Mouse (Mus musculus) heart, adult 2 months (tissue): ENCODE results near the gene Psma5. TPM values are rescaled to one million over a fixed set of nuclear protein-coding genes. Genes with fewer than 3 reads are reported as not detected.

Source experiments
- DNase-seq, 2 experiments: peaks; one replicate each; pipeline ENCODE4 v3.0.0; 2021
- H3K27ac ChIP-seq: fragments of 200-600 bp; 2 replicates; pipeline ENCODE4 v1.8.1; 2022
- H3K27me3 ChIP-seq: fragments of 200-500 bp; 2 replicates; pipeline ENCODE4 v1.6.1; 2012; ENCODE audit warnings: mild to moderate bottlenecking, low read length, inconsistent platforms, mixed read lengths; ENCODE audit not compliant: control insufficient read depth, insufficient read depth
- H3K36me3 ChIP-seq: fragments of 200-500 bp; 2 replicates; pipeline ENCODE4 v1.6.1; 2012; ENCODE audit warnings: low read length, inconsistent platforms; ENCODE audit not compliant: control insufficient read depth, insufficient read depth
- H3K4me1 ChIP-seq: fragments of 200-500 bp; 2 replicates; pipeline ENCODE4 v1.6.1; 2011; ENCODE audit warnings: low read length; ENCODE audit not compliant: control insufficient read depth, insufficient read depth
- H3K4me3 ChIP-seq: fragments of 200-600 bp; 2 replicates; pipeline ENCODE4 v1.8.1; 2022
- H3K79me2 ChIP-seq: fragments of 200-500 bp; replicated peaks from 2 replicates; pipeline ENCODE4 v1.6.1; 2012; ENCODE audit warnings: mild to moderate bottlenecking, inconsistent platforms, low read length, moderate library complexity, mixed read lengths; ENCODE audit not compliant: control insufficient read depth, insufficient read depth
- H3K9ac ChIP-seq: fragments of 200-500 bp; 2 replicates; pipeline ENCODE4 v1.6.1; 2012; ENCODE audit warnings: low read depth, mild to moderate bottlenecking, control low read depth, inconsistent platforms, low read length, mixed read lengths
- CTCF ChIP-seq: fragments of 200-600 bp; IDR thresholded peaks from 2 replicates; pipeline ENCODE4 v1.8.1; 2022; ENCODE audit warnings: antibody characterized with exemption, mild to moderate bottlenecking, moderate library complexity
- EP300 ChIP-seq: fragments of 200-500 bp; IDR thresholded peaks from 2 replicates; pipeline ENCODE4 v1.6.1; 2011; ENCODE audit warnings: low read depth, low read length, control low read depth; ENCODE audit not compliant: insufficient read depth
- POLR2A ChIP-seq: fragments of 200-500 bp; IDR thresholded peaks from 2 replicates; pipeline ENCODE4 v1.6.1; 2011; ENCODE audit warnings: mild to moderate bottlenecking, low read depth, low read length, control low read depth; ENCODE audit not compliant: insufficient read depth
- WGBS: fragments of 180-500 bp; shearing (Covaris S2); methylation state at CpG from one replicate; pipeline ENCODE4 v1.1.7; 2018; 5-methylcytosine and 5-hydroxymethylcytosine counted together
- intact Hi-C: fragments of 180-260 bp; cut with DNase I; formaldehyde crosslinking; loops from one replicate; pipeline ENCODE4 v1.15.1; 2025
- polyA plus RNA-seq: library from polyadenylated mRNA; depleted of rRNA; stranded (reverse); fragments of >200 nt; gene quantifications from 2 replicates; pipeline ENCODE4 v1.2.3, GENCODE M21; 2012
- total RNA-seq, 2 experiments: library from RNA; stranded (reverse); gene quantifications; 2 replicates each; pipeline ENCODE4 v1.2.3; 2021

Psma5 gene
- total and polyA plus RNA-seq, 3 experiments, result 42.4 to 49.9 (median 48.1) TPM

- no peak overlapping the region for H3K4me3 ChIP-seq
- no peak for TF ChIP-seq EP300
- no peak for TF ChIP-seq CTCF
- H3K27ac ChIP-seq, result peak overlapping the region; percentile 44
- no peaks in the 10 kb centered on the region for H3K79me2 ChIP-seq
- intact Hi-C loops, result no loop called here
- 56% methylated on average over 7 of the region's 7 CpGs for WGBS
- H3K4me1 ChIP-seq, result peaks cover 22% of the 10 kb centered on the region
- peaks cover 5% of the 10 kb centered on the region for H3K36me3 ChIP-seq
- no peak overlapping the region for H3K9ac ChIP-seq
- no peaks in the 10 kb centered on the region for H3K27me3 ChIP-seq
- DNase-seq, result no peak
Observed at GRCm38 (mm10) chr3:108297603-108298553, 41.2 kb downstream of the Psma5 start.

- no peak for TF ChIP-seq EP300
- TF ChIP-seq CTCF, result no peak
- TF ChIP-seq POLR2A, result no peak
- Histone ChIP-seq H3K27me3 (no peaks in the 10 kb centered on the region), H3K4me3 (no peak overlapping the region), H3K27ac (no peak overlapping the region), H3K79me2 (no peaks in the 10 kb centered on the region), H3K36me3 (peaks cover 5% of the 10 kb centered on the region), H3K4me1 (peaks cover 13% of the 10 kb centered on the region), H3K9ac (no peak overlapping the region)
- no peak for DNase-seq
- intact Hi-C loops, result no loop called here
- WGBS, result 79% methylated on average over 6 of the region's 6 CpGs
Observed at GRCm38 (mm10) chr3:108300455-108301030, 43.8 kb downstream of the Psma5 start.

GRCm38 (mm10) chr3:108303683-108304082, 47.0 kb downstream of the Psma5 start:
- TF ChIP-seq CTCF (no peak), POLR2A (no peak), EP300 (no peak)
- Histone ChIP-seq H3K79me2 (no peaks in the 10 kb centered on the region), H3K36me3 (no peaks in the 10 kb centered on the region; the same call in 1 of the 2 replicates), H3K27me3 (no peaks in the 10 kb centered on the region), H3K4me1 (no peaks in the 10 kb centered on the region), H3K9ac (no peak overlapping the region), H3K4me3 (no peak overlapping the region), H3K27ac (no peak overlapping the region)
- intact Hi-C loops, result no loop called here
- 79% methylated on average over 8 of the region's 8 CpGs for WGBS
- no peak for DNase-seq

DNA sequence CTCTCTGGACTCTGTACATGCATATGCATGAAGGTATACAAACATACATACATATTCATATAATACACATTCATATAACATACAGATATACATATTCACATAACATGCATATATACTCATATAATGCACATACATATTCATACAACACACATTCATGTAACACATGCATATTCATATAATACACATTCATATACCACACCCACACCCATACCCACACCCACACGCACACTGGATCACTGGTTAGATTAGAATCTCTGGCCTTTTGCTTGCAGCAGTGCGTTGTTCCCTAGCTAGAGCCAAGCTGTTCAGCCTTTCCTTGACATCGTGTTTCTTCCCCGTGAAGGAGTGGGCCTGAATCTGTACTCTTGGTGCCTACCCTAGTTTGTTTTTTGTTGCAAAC, 48.0 kb downstream of the Psma5 start:
- no peak overlapping the region for H3K27ac ChIP-seq
- no peak overlapping the region for H3K4me3 ChIP-seq
- no peak for DNase-seq
- TF ChIP-seq POLR2A (no peak), CTCF (no peak), EP300 (no peak)
- no peaks in the 10 kb centered on the region; the same call in 1 of the 2 replicates for H3K36me3 ChIP-seq
- no peaks in the 10 kb centered on the region for H3K4me1 ChIP-seq
- H3K27me3 ChIP-seq, result no peaks in the 10 kb centered on the region
- 82% methylated on average over 4 of the region's 4 CpGs for WGBS
- no peaks in the 10 kb centered on the region for H3K79me2 ChIP-seq
- H3K9ac ChIP-seq, result no peak overlapping the region
- intact Hi-C loops, result no loop called here

DNA sequence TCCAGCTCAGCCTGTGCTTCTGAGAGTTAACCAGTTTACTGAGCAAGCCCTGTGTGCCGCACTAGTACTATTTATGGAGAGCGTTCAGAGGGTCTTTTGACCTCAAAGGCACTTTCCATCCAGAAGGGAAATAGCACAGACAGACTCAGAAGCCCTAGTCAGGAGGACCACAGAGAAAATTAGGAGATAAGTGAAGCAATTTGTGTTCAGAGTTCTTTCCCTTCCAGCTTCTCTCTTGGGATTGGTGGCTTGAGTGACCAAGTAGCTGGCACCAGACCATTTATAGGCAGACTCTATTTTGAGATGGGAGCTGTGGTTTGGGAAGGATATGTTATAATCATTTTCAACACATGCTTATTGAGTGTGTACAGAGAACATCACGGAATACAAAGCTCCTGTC, 49.7 kb downstream of the Psma5 start:
- intact Hi-C loops, result no loop called here
- WGBS, result 32% methylated on average over 3 of the region's 3 CpGs
- H3K4me1 ChIP-seq, result no peaks in the 10 kb centered on the region; the same call in 1 of the 2 replicates

DNA sequence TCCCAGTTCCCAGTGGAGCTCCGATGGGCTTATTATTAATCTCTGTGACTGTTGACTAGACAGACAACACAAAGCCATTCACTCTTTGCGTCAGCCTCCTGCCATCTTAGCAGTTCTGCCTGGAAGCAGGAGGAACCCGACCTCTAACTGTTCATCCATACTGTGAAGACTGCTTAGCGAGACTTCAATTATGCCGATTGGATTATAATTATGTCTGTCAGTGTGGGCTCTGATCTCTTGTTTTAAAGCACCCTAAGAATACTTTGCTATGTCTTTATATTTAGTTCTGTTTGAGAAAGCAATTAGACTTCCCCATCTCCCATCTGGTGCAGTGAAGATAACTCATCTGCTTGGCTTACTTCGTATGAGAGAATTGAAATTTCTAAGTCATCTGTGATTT, 50.8 kb downstream of the Psma5 start:
- intact Hi-C loops, result no loop called here
- Histone ChIP-seq H3K27ac (no peak overlapping the region), H3K9ac (no peak overlapping the region), H3K36me3 (peaks cover 3% of the 10 kb centered on the region; the same call in 1 of the 2 replicates), H3K4me3 (no peak overlapping the region), H3K27me3 (no peaks in the 10 kb centered on the region), H3K79me2 (no peaks in the 10 kb centered on the region), H3K4me1 (no peaks in the 10 kb centered on the region; the same call in 1 of the 2 replicates)
- TF ChIP-seq EP300 (no peak), CTCF (no peak), POLR2A (no peak)
- DNase-seq, result no peak
- WGBS, result 88% methylated on average over 6 of the region's 6 CpGs

More for the DNA sequence above, 49.7 kb downstream of the Psma5 start:
- no peak overlapping the region for H3K4me3 ChIP-seq
- H3K27ac ChIP-seq, result peak overlapping the region; percentile 51; the same call in 1 of the 2 replicates
- no peak overlapping the region for H3K9ac ChIP-seq
- H3K36me3 ChIP-seq, result peaks cover 3% of the 10 kb centered on the region; the same call in 1 of the 2 replicates
- H3K79me2 ChIP-seq, result no peaks in the 10 kb centered on the region
- no peak for TF ChIP-seq CTCF
- no peak for TF ChIP-seq EP300
- no peak for TF ChIP-seq POLR2A
- no peaks in the 10 kb centered on the region for H3K27me3 ChIP-seq
- no peak for DNase-seq
